Mouse (Mus musculus) cortical plate, adult 2 months (tissue): ENCODE data around the gene Borcs6.

Source experiments
- CTCF ChIP-seq: fragments of 200-500 bp; IDR thresholded peaks from 2 replicates; pipeline ENCODE4 v1.5.1; 2011; ENCODE audit warnings: mild to moderate bottlenecking, control low read depth, low read length; ENCODE audit not compliant: insufficient read depth; ENCODE audit errors: extremely low read depth
- POLR2A ChIP-seq: fragments of 200-500 bp; IDR thresholded peaks from 2 replicates; pipeline ENCODE4 v1.6.1; 2011; ENCODE audit warnings: mild to moderate bottlenecking, low read length, control low read depth; ENCODE audit not compliant: insufficient read depth; ENCODE audit errors: extremely low read depth

DNA sequence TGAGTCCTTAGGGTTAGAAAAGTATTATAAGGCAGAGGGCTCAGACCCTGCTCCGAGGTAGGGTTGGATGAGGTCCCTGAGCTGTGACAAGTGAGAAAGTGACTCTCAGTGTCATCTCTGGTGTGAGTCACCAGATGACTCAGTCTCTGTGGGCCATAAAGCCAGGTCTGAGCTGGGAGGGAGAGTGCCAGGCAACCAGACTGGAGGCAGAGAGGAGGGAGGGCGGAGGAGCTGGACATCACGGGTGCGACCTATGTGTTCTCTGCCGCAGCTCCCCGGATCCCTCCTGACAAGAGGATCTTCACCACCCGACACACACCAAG is 42.8 kb downstream of the Borcs6 start:
- TF ChIP-seq CTCF (no peak), POLR2A (no peak)
